Mouse (Mus musculus): ENCODE measurements around the gene Catsperd.

Catsperd gene

DNA sequence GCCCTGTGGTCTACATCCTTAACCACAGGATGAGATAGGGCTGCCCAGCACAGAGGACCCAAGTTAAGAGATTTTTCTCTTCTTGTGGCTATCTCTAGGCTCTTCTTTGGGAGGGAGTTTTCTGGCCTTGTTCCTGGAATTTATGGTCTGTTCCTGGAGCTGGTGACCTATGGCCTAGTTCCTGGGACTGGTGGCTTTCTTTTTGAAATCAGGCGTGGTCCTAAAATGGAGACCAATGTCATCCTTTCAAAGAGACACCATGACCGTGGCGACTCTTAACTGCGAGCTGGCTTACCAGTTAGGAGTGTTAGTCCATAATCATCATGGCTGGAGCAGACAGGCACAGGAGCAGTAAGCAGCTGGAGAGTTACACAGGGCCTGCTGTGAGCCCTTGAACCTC is 38.4 kb downstream of the Catsperd start:
- DNase-seq (ENCODE audit: low spot score in 2 of 2): no peak

DNA sequence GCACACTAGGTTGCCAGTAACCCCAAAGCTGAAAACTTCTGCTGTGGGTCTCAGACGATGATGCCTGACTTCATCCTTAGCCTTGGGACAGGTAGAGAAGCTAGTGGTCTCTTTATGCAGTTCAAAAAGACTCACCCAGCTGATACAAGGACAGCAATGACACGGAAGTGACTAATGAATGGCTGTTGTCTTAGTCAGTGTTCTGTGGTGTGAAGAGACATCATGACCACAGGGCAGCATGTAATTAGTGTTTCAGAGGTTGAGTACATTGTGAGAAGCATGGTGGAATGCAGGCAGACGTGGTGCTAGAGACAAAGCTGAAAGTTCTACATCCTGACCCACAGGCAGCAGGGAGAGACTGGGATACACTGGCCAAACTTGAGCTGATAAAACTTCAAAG is 39.6 kb downstream of the Catsperd start:
- DNase-seq (ENCODE audit: low spot score in 2 of 2): no peak

DNA sequence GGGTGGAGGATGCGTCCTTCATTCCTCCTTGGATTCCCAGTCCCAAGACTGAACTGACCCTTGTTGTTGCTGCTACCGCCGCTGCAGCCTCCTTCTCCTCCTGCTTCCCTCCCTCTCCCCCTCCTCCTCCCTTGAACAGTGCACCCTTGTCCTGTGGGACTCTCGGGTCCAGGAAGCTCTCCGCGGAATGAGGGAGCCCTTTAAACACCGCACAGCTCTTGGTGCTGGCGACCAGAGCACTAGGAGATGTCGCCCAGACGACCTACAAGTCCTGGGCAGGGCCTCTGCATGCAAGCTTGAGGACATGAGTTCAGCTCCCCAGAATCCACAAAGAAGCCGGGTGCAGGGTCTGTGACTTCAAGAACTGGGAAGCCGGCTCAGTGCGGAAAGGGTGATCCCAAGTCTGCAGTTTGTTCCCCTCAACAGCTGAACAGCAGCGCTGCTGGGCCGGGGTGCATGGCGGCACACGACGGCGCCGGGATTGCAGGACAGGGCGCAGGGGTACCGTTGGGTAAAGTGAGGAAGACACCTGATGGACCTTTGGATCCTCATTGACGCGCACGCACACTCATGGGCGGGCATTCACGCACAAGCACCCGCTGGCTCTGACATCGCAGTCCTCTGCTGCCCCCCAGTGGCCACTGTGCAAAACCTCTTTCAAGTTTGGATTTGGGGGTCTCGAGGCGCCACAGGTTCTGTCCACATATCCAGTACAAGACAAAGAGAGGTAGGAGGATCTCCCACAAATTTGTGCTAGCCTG is 40.6 kb downstream of the Catsperd start:
- peak; percentile 84 to 93 for DNase-seq (ENCODE audit: low spot score in 2 of 2)

- DNase-seq (ENCODE audit: low spot score in 2 of 2): no peak
Measured at GRCm38 (mm10) chr17:56669766-56670165, 41.8 kb downstream of the Catsperd start.

DNA sequence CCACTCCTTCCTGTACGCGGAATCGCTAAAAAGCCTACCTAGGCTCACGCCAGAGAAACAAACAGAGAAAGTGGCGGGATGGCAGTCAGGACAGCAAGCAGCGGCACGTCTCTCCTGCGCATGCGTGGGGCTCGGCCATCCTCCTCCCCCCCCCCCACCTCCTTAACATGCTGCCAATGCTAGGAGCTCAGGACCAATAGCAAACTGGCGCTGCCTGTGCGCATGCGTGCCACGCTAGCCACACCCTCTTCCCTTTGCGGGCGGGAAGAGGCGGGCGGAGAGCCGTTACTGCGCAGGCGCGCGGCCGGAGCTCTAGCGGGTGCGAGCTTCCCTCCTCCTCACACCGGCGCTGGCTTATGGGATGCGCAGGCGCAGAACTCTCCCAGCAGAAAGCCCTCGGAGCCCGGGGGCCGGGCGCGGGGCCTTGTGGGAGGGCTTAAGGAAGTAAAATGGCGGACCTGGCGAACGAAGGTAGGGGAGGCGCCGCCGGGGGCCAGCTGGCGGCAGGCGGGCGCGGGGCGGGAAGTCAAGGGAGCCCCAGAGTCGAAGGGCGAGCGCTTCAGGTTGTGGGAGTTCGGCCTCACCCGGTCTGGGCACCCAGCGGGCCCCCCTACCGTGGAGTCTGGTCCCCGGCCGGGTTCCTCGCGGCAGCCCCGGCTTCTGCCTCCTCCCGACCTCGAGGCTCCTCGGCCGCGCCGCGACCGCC is 45.2 kb downstream of the Catsperd start, which contains the start of gene Ranbp3:
Ranbp3 (plus strand) TSS at position 354 of the 706 bp plus-strand sequence.
- DNase-seq (ENCODE audit: low spot score in 2 of 2): peak; percentile 99 to 100

GRCm38 (mm10) chr17:56673647-56674416 is 45.9 kb downstream of the Catsperd start:
- peak; percentile 44 to 46 for DNase-seq (ENCODE audit: low spot score in 2 of 2)

DNA sequence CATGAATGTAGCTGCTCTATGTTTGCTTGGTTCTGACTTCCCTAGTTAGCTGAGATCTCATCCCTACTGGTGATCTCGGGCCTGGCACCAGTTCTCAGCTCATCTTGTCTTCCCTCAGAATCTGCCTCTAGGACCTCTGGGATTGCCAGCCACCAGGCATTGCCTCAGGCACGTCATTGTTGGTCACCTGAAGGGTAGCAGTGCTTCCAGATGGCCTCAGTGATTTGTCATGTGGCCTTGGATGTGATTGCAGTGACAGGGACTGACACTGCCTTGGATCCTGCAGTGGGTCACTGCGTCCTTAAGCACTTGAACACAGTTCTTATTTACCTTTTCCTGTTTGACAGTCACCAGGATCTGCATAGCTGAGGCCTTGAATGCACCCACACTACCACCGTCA is 53.8 kb downstream of the Catsperd start:
- no peak for DNase-seq (ENCODE audit: low spot score in 2 of 2)

DNA sequence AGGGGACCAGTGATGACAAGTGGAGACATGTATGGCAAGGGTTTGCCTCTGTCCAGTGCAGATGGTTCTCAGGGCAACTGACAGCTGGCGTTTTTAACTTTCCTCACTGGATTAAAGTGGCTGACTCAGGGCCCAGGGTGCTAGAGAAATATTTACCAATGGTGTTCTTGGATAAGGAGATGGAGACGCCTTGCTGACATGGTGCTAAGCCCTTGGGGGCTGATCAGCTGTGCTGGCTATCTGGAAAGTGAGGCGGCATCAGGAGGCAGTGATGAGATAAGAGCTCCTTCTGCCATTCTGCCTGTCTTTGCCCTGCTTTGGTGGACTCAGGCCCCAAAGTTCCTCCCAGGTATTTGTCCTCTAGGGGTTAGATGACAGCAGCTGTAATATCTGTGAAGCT is 54.9 kb downstream of the Catsperd start:
- DNase-seq (ENCODE audit: low spot score in 2 of 2): no peak

- DNase-seq (ENCODE audit: low spot score in 2 of 2): no peak
Measured at GRCm38 (mm10) chr17:56683546-56684140, 55.7 kb downstream of the Catsperd start.

- DNase-seq (ENCODE audit: low spot score in 2 of 2): no peak
Measured at GRCm38 (mm10) chr17:56684649-56685048, 56.7 kb downstream of the Catsperd start.

DNA sequence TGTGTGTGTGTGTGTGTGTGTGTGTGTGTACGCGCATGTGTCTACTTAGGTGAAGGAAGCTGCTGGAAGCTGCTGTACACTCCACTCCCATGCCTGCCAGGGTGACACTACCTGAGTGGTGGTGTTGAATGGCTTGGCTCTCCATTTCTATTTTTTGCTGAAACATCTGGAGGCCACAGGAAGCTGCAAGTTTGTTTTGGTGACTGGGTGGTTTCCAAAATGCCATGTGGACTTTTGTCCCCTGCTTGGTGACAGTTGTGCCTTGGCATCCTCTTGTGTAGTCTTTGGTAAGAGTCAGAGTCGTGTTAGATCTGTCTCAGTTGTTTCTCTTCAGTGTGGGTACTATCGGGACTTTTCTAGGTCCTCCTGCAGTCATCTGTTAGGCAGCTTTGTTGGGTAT is 58.9 kb downstream of the Catsperd start:
- DNase-seq (ENCODE audit: low spot score in 2 of 2): no peak

DNA sequence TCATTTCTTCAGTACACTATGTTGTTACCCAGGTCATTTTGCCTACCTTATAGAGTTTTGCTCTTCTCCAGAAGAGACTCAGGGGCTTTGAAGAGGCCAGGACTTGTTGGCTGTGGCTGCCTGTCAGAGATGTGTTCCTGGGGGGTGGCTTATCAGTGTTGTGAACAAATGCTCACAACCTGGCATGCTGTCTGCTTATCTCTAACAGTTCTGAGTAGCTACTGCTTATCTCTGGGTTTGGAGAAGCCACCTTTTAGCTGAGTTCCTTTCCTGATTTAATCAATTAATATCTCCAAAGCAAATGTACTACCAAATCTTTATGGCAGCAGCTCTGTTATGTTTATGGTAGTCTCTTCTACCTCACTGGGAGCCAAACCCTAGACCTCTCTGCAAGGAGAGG is 60.1 kb downstream of the Catsperd start:
- DNase-seq (ENCODE audit: low spot score in 2 of 2): no peak

DNA sequence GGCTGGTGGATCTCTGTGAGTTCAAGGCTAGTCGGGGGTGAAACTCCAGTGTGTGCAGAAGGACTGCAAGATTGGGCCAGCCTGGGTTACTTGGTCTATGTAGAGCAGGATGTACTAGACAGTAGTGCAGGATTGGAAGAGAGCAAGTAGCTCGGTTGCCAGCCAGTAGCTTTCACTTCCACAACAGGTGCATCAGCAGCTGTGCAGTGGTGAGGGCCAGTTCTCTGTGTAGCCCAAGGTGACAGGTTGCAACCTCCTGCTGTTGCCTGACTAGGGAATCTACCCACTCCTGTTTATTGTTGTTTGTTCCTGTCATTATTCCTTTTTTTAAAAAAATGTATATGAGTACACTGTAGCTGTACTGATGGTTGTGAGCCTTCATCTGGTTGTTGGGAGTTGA is 60.7 kb downstream of the Catsperd start:
- no peak for DNase-seq (ENCODE audit: low spot score in 2 of 2)

DNA sequence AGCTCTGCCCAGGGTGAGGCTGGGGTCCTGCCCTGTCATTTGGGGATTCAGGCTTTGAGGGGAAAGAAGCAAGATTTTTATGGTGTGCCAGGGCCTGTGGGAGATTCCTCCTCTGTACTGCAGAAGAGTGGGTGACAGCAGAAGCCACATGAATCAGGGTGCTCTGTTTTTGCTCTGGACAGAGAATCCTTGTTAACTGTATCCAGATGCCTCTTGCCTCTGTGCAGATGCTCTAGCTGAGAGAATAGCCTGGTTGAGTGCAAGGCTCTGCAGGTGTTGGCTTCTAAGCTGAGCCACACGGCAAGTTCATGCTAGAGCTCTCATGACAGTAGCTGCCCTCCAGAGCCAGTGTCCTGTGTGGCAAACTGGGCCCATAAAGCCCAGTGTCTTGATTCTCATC is 65.5 kb downstream of the Catsperd start:
- DNase-seq (ENCODE audit: low spot score in 2 of 2): no peak

GRCm38 (mm10) chr17:56693851-56694310 is 65.9 kb downstream of the Catsperd start:
- DNase-seq (ENCODE audit: low spot score in 2 of 2): peak; percentile 79 to 81

DNA sequence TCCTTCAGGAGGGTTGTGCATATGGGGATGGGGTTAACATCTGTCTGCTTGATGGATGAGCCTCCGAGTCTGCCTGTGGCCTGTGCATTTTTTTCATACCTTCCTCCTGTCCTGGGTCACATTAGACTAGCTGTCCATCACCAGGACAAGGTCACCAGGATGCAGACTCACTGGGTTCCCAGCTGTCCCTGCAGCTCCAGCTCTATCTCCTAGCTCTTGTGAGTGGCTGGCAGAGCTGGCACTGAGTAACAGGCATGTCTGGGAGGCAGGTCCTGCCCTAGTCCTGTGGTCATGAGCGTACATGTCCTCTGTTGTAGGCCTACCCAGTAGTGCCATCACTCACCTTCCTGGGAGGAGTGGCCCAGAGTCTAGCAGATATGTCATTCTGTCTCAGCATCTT is 72.5 kb downstream of the Catsperd start:
- no peak for DNase-seq (ENCODE audit: low spot score in 2 of 2)

- no peak for DNase-seq (ENCODE audit: low spot score in 2 of 2)
Measured at GRCm38 (mm10) chr17:56703038-56703437, 75.1 kb downstream of the Catsperd start.

GRCm38 (mm10) chr17:56706515-56706914 is 78.6 kb downstream of the Catsperd start:
- DNase-seq (ENCODE audit: low spot score in 2 of 2): no peak

DNA sequence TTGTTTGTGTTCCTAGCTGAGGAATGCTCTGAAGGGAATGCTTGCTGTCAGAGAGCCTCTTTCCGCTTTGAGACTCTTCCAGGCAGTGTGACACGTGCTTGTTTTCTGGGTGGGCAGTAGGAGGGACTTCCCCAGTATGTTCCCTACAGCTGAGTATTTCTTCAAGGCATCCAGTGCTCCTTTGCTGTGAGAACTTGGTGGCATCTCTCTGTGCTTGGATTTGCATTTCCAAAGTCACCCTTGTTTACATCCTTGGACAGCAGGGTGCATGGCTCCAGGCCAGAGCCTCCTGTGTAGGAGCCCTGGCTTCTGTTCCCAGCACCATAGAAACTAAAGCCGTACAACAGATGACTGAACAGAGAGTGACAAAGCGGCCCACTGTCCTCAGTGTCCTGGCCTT is 80.7 kb downstream of the Catsperd start:
- no peak for DNase-seq (ENCODE audit: low spot score in 2 of 2)

GRCm38 (mm10) chr17:56709708-56710107 is 81.8 kb downstream of the Catsperd start:
- DNase-seq (ENCODE audit: low spot score in 2 of 2): no peak

All from right cerebral cortex, postnatal 10 days (tissue).